Mouse (Mus musculus): ENCODE results near the gene Fam166b. TPM values are rescaled to one million over a fixed set of nuclear protein-coding genes. Genes with fewer than 3 reads are reported as not detected.
A peak's percentile ranks its signal among the peaks of the same experiment; 100 is the strongest.

The Fam166b gene
- total and polyA plus RNA-seq, 3 experiments = not detected

DNA sequence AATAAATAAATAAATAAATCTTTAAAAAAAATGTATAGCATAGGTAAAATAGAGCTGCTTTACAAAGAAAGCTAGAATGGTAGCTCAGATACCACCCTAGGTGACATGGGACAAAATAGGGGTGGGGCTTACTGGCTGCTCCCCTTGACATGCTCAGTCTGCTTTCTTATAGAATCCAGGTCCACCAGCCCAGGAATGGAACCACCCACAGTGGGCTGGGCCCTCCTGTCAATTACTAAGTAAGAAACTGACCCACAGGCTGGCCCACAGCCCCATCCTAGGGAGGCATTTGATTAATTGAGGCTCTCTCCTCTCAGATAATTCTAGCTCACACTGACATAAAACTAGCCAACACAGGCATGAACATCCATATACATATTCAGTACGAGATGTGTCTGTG, 3.9 kb upstream of the Fam166b start:
- in situ Hi-C loops (cut with MboI; ENCODE audit: low pct_ligation_motif_present, low pct_unique_long_range_greater_than_20kb, low sequenced_read_pairs) = no loop called here
- H3K4me3 ChIP-seq (replicated peaks in 1 of 3; ENCODE audit: low read depth in 2 of 3, low read length in 2 of 3, poor library complexity in 1 of 3) = no peak overlapping the region

DNA sequence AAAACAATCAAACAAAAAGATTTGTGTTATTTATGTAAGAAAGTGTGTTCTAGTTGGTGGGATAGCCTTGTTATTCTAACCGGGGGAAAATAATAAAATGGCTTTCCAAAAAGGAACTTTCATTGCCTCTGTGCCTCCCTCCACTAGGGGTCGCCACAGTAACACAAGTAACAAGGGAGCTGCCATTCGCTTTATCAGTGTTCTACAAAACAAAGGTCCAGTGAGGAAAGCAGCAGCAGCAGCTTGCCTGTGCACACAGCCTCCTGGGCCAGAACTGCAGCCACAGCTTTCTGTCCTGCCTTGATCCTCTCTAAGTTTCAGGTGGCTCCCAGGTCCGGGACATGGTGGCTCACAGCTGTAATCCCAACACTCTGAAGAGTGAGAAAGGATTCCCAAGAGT, 2.8 kb upstream of the Fam166b start:
- TF ChIP-seq POLR2AphosphoS2 (IDR thresholded peaks at IDR 0.05; ENCODE audit: low read depth, low read length) (no peak), JUND (conservative IDR thresholded peaks at IDR 0.05; ENCODE audit: low read depth, low read length) (no peak), USF2 (conservative IDR thresholded peaks at IDR 0.05; ENCODE audit: low read depth, low read length) (no peak), UBTF (IDR thresholded peaks at IDR 0.05; ENCODE audit: low read depth, low read length) (no peak), KAT2A (IDR thresholded peaks at IDR 0.05; ENCODE audit: insufficient replicate concordance, low read length) (no peak), ZNF384 (IDR thresholded peaks at IDR 0.05; ENCODE audit: low read depth, low read length) (no peak), RAD21 (IDR thresholded peaks at IDR 0.05; ENCODE audit: low read depth, low read length) (peak; percentile 96), MEF2A (IDR thresholded peaks at IDR 0.05; ENCODE audit: borderline replicate concordance, low read depth, low read length) (no peak), ZC3H11A (IDR thresholded peaks at IDR 0.05; ENCODE audit: low read depth, low read length) (peak; percentile 43; the same call in 1 of the 2 replicates), NRF1 (IDR thresholded peaks at IDR 0.05; ENCODE audit: low read depth, low read length) (0 out of 2 replicates have a peak, but pooled peaks have one; percentile 11), SMC3 (IDR thresholded peaks at IDR 0.05; ENCODE audit: low read depth, low read length) (peak; percentile 83), SIN3A (IDR thresholded peaks at IDR 0.05; ENCODE audit: low read length) (no peak), CTCF (conservative IDR thresholded peaks at IDR 0.05 in 1 of 2, IDR thresholded peaks at IDR 0.05 in 1 of 2; ENCODE audit: low read depth in 2 of 2, low read length in 2 of 2) (peak; percentile 81 to 97), MYC (IDR thresholded peaks at IDR 0.05; ENCODE audit: low read depth, low read length) (no peak)
- Histone ChIP-seq H3K79me2 (replicated peaks; ENCODE audit: control insufficient read depth, extremely low read depth, insufficient read depth, poor library complexity, severe bottlenecking) (no peaks in the 10 kb centered on the region), H3K9me3 (replicated peaks; ENCODE audit: low read length) (no peaks in the 10 kb centered on the region), H3K27ac (ENCODE audit: insufficient read depth, low read depth) (no peak overlapping the region), H3K4me2 (ENCODE audit: insufficient read depth, low read depth, poor library complexity, severe bottlenecking) (no peak overlapping the region), H3K9ac (ENCODE audit: insufficient read depth, low read depth) (no peak overlapping the region), H3K4me1 (ENCODE audit: control insufficient read depth in 1 of 2, insufficient read depth in 2 of 2) (peaks cover 0 to 15% of the 10 kb centered on the region in 2 experiments; a peak in 2 of 4 replicates), H3K36me3 (replicated peaks in 1 of 2; ENCODE audit: control insufficient read depth in 1 of 2, insufficient read depth in 1 of 2, low read length in 1 of 2) (no peaks in the 10 kb centered on the region), H3K4me3 (replicated peaks in 1 of 3; ENCODE audit: low read depth in 2 of 3, low read length in 2 of 3, poor library complexity in 1 of 3) (no peak overlapping the region), H3K27me3 (replicated peaks) (peaks cover 36% of the 10 kb centered on the region)
- DNase-seq (ENCODE audit: extremely low read depth) = peak; percentile 88
- in situ Hi-C loops (cut with MboI; ENCODE audit: low pct_ligation_motif_present, low pct_unique_long_range_greater_than_20kb, low sequenced_read_pairs) (no loop called here), dilution Hi-C loops (cut with MboI; ENCODE audit: extremely low pct_ligation_motif_present, extremely low pct_unique_long_range_greater_than_20kb, low sequenced_read_pairs) (no loop called here)

More for the DNA sequence above, 3.9 kb upstream of the Fam166b start:
- Histone ChIP-seq H3K4me1 (ENCODE audit: control insufficient read depth in 1 of 2, insufficient read depth in 2 of 2) (peaks cover 0 to 8% of the 10 kb centered on the region in 2 experiments; a peak in 2 of 4 replicates), H3K27me3 (replicated peaks) (peaks cover 28% of the 10 kb centered on the region), H3K36me3 (replicated peaks in 1 of 2; ENCODE audit: control insufficient read depth in 1 of 2, insufficient read depth in 1 of 2, low read length in 1 of 2) (no peaks in the 10 kb centered on the region), H3K9ac (ENCODE audit: insufficient read depth, low read depth) (no peak overlapping the region), H3K27ac (ENCODE audit: insufficient read depth, low read depth) (no peak overlapping the region), H3K9me3 (replicated peaks; ENCODE audit: low read length) (no peaks in the 10 kb centered on the region), H3K79me2 (replicated peaks; ENCODE audit: control insufficient read depth, extremely low read depth, insufficient read depth, poor library complexity, severe bottlenecking) (no peaks in the 10 kb centered on the region), H3K4me2 (ENCODE audit: insufficient read depth, low read depth, poor library complexity, severe bottlenecking) (no peak overlapping the region)
- DNase-seq (ENCODE audit: extremely low read depth) = no peak
- TF ChIP-seq CTCF (conservative IDR thresholded peaks at IDR 0.05 in 1 of 2, IDR thresholded peaks at IDR 0.05 in 1 of 2; ENCODE audit: low read depth in 2 of 2, low read length in 2 of 2) (no peak), NELFE (IDR thresholded peaks at IDR 0.05; ENCODE audit: low read depth, low read length) (no peak), TCF12 (IDR thresholded peaks at IDR 0.05; ENCODE audit: low read depth, low read length) (no peak), MYC (IDR thresholded peaks at IDR 0.05; ENCODE audit: low read depth, low read length) (no peak), CHD1 (IDR thresholded peaks at IDR 0.05; ENCODE audit: low read depth, low read length) (no peak), ZNF384 (IDR thresholded peaks at IDR 0.05; ENCODE audit: low read depth, low read length) (no peak), MAX (IDR thresholded peaks at IDR 0.05; ENCODE audit: low read length) (no peak), GABPA (IDR thresholded peaks at IDR 0.05; ENCODE audit: insufficient replicate concordance, low read depth, low read length) (no peak), RAD21 (IDR thresholded peaks at IDR 0.05; ENCODE audit: low read depth, low read length) (no peak), JUN (IDR thresholded peaks at IDR 0.05; ENCODE audit: insufficient read depth, low read depth, low read length) (no peak), POLR2A (IDR thresholded peaks at IDR 0.05; ENCODE audit: low read depth, low read length) (no peak), ELF1 (IDR thresholded peaks at IDR 0.05; ENCODE audit: low read depth, low read length) (no peak)
- dilution Hi-C loops (cut with MboI; ENCODE audit: extremely low pct_ligation_motif_present, extremely low pct_unique_long_range_greater_than_20kb, low sequenced_read_pairs) = no loop called here
